Mouse (Mus musculus) hindbrain, embryonic 15.5 days (tissue): Measurements from ENCODE around the gene Nrxn1. TPM values are rescaled to one million over a fixed set of nuclear protein-coding genes. Genes with fewer than 3 reads are reported as not detected.

Experiments
- ATAC-seq: fragments of 200-750 bp; cut with Nextera tagmentation; 2 replicates; pipeline ENCODE4 v1.8.0; 2017; ENCODE audit warnings: low read depth, moderate number of reproducible peaks, moderate TSS enrichment; ENCODE audit not compliant: low FRiP score
- H3K27ac ChIP-seq: fragments of 300-500 bp; sonication (generic); replicated peaks from 2 replicates; pipeline ENCODE4 v1.5.1; 2015; ENCODE audit warnings: mild to moderate bottlenecking, inconsistent platforms
- H3K27me3 ChIP-seq: fragments of 300-500 bp; sonication (generic); 2 replicates; pipeline ENCODE4 v1.6.1; 2015; ENCODE audit warnings: control low read depth, inconsistent platforms
- H3K36me3 ChIP-seq: fragments of 300-500 bp; sonication (generic); 2 replicates; pipeline ENCODE4 v1.6.1; 2015; ENCODE audit warnings: control low read depth, inconsistent platforms
- H3K4me1 ChIP-seq: fragments of 300-500 bp; sonication (generic); replicated peaks from 2 replicates; pipeline ENCODE4 v1.6.1; 2015; ENCODE audit warnings: control low read depth, inconsistent platforms
- H3K4me2 ChIP-seq: fragments of 300-500 bp; sonication (generic); 2 replicates; pipeline ENCODE4 v1.6.1; 2015; ENCODE audit warnings: moderate library complexity, mild to moderate bottlenecking, inconsistent platforms
- H3K4me3 ChIP-seq: fragments of 300-500 bp; sonication (generic); 2 replicates; pipeline ENCODE4 v1.5.1; 2015; ENCODE audit warnings: mild to moderate bottlenecking, inconsistent platforms
- H3K9ac ChIP-seq: fragments of 300-500 bp; sonication (generic); 2 replicates; pipeline ENCODE4 v1.6.1; 2015; ENCODE audit warnings: inconsistent platforms
- H3K9me3 ChIP-seq: fragments of 300-500 bp; sonication (generic); 2 replicates; pipeline ENCODE4 v1.6.1; 2016; ENCODE audit warnings: control low read depth, inconsistent platforms
- WGBS: fragments of 180-500 bp; shearing (Covaris S2); methylation state at CpG from one replicate; pipeline ENCODE4 v1.1.7; 2015; 5-methylcytosine and 5-hydroxymethylcytosine counted together
- polyA plus RNA-seq: library from polyadenylated mRNA; unstranded; fragments of >200 nt; fragmentation: Nextera tagmentation; extraction: Ambion mirVana; gene quantifications from 2 replicates; pipeline ENCODE4 v1.2.1, GENCODE M21; 2015

Nrxn1 gene
- polyA plus RNA-seq, 1 experiment from 2014 or later, result 241 TPM

DNA sequence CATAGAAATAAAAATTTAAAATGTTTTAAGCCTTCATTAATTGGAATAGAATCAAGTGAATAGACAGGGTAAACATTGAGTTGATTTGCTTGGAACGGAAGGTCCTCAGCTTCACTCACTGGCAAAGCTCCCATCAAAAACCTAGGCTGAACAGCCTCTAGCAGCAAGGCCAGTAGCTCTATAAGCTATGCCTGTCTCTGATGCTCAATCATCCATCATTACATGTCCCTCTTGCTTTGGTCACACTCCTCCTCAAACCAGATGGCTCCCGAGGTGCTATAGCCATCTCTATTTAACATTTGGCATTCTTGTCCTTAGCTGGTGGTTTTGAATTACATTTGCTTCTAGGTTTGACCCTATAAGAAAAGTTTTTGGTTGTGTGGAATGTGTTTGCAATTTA is 657.5 kb downstream of the Nrxn1 start:
- no peak overlapping the region for H3K4me3 ChIP-seq
- H3K4me2 ChIP-seq, result no peak overlapping the region
- no peak for ATAC-seq
- no peaks in the 10 kb centered on the region for H3K4me1 ChIP-seq
- H3K27ac ChIP-seq, result no peak overlapping the region
- H3K9me3 ChIP-seq, result no peaks in the 10 kb centered on the region
- H3K36me3 ChIP-seq, result no peaks in the 10 kb centered on the region
- H3K9ac ChIP-seq, result no peak overlapping the region
- H3K27me3 ChIP-seq, result no peaks in the 10 kb centered on the region
- WGBS, result 71% methylated on average over 2 of the region's 2 CpGs

DNA sequence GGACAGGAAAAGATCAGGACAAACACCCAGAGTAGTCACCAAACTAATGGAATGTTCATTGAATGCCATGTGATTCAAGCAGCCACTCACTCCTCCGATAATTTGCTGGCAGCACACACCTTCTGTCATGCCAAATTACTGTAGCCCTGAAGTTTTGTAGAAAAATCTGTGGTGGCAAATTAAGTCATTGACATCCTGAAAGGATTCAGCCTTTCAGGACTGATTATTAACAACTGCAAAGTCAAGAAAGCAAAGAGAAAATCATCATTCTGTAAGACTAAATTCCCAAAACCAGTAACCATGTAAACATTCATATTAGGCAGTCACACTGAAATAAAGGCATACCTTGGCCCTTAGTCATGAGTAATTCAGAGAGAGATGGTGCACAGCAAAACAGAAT is 662.7 kb downstream of the Nrxn1 start:
- Histone ChIP-seq H3K27ac (no peak overlapping the region), H3K4me1 (no peaks in the 10 kb centered on the region), H3K9me3 (no peaks in the 10 kb centered on the region), H3K27me3 (no peaks in the 10 kb centered on the region), H3K36me3 (no peaks in the 10 kb centered on the region), H3K4me3 (no peak overlapping the region), H3K4me2 (no peak overlapping the region), H3K9ac (no peak overlapping the region)
- no peak for ATAC-seq
- 64% methylated on average over 1 of the region's 1 CpGs for WGBS

DNA sequence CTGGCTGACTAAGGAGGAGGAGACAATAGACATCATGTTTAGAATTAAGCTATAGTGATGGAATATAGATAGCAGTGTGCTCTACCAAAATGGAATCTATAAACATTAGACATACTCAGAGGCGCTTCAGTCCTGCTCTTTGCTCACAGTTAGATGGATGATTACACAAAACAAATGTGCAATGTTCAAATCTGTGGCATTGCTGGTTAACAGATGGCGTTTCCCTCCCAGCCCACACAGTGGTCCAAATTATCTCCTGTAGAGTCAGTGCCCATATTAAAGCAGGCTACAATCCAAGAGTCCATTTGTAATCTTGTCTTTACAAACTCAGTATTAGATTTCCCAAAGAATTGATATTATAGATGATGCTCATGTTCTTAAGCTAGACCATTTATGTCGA is 666.9 kb downstream of the Nrxn1 start:
- H3K27me3 ChIP-seq, result no peaks in the 10 kb centered on the region
- H3K4me1 ChIP-seq, result no peaks in the 10 kb centered on the region
- no peak overlapping the region for H3K4me3 ChIP-seq
- WGBS, result 82% methylated on average over 3 of the region's 3 CpGs
- no peak overlapping the region for H3K4me2 ChIP-seq
- no peak overlapping the region for H3K9ac ChIP-seq
- no peaks in the 10 kb centered on the region for H3K36me3 ChIP-seq
- ATAC-seq, result no peak
- no peaks in the 10 kb centered on the region for H3K9me3 ChIP-seq
- no peak overlapping the region for H3K27ac ChIP-seq

DNA sequence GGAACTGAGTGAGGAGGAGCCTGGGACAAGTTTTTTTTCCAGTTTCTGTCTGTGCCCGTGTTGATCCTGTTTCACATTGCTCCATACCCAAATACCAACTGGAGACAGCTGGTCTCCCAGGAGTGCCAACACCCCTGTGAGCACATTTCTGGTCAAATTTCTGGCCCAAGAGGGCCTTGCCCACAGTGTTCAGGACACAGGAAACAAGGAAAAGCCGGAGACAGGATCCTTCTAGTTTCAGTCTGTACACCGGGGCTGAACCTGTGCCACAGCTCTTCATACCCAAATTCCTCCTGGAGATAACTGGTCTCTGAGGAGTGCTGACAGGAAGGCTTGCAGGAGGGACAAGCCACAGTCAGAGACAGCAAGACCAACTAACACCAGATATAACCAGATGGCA is 670.3 kb downstream of the Nrxn1 start:
- Histone ChIP-seq H3K36me3 (no peaks in the 10 kb centered on the region), H3K27ac (no peak overlapping the region), H3K9me3 (no peaks in the 10 kb centered on the region), H3K4me3 (no peak overlapping the region), H3K27me3 (no peaks in the 10 kb centered on the region), H3K4me1 (no peaks in the 10 kb centered on the region), H3K4me2 (no peak overlapping the region), H3K9ac (no peak overlapping the region)
- 87% methylated on average over 3 of the region's 3 CpGs for WGBS
- no peak for ATAC-seq

DNA sequence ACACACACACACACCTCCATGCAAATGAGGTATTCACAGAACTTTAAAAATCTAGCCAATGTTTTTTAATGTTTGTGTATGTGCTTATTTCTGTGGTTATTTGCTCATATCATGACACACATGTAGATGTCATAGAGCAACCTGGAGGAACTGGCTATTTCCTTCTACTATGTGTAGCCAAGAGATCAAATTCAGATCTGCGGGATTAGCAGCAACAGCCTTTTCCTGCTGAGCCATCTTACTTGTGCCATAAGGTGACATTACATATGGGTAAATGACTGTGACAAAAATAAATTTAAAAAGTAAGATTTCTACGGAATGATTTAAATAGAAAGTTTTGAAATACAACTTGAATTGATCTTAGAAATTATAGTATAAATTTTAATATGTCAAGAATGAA is 672.1 kb downstream of the Nrxn1 start:
- no peak overlapping the region for H3K4me3 ChIP-seq
- no peak overlapping the region for H3K4me2 ChIP-seq
- no peak overlapping the region for H3K9ac ChIP-seq
- H3K9me3 ChIP-seq, result no peaks in the 10 kb centered on the region
- no peaks in the 10 kb centered on the region for H3K4me1 ChIP-seq
- no peak for ATAC-seq
- no peaks in the 10 kb centered on the region for H3K36me3 ChIP-seq
- 92% methylated on average over 2 of the region's 2 CpGs for WGBS
- H3K27ac ChIP-seq, result no peak overlapping the region
- no peaks in the 10 kb centered on the region for H3K27me3 ChIP-seq

DNA sequence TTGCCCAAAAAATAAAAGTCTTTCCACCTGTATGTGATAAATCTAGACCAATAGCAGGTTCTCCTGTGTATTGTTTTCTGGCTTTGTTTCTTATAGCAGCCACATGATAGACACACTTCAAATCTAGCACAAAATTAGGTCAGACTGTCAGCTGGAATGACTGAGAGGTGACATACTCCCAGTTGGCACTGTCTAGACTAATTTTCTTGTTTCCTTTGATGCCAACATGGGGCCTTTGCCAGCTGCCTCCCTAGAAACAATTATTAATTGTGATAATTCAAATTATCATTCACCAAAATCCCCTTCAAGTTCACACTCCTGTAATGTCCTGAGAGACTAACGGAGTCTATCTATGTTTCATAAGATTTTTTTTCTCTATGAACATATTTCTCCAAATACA is 673.3 kb downstream of the Nrxn1 start:
- H3K4me3 ChIP-seq, result no peak overlapping the region
- no peak overlapping the region for H3K4me2 ChIP-seq
- WGBS, result 59% methylated on average over 1 of the region's 1 CpGs
- no peaks in the 10 kb centered on the region for H3K9me3 ChIP-seq
- no peaks in the 10 kb centered on the region for H3K4me1 ChIP-seq
- no peaks in the 10 kb centered on the region for H3K36me3 ChIP-seq
- H3K27ac ChIP-seq, result no peak overlapping the region
- no peaks in the 10 kb centered on the region for H3K27me3 ChIP-seq
- ATAC-seq, result no peak; the same call in 1 of the 2 replicates
- no peak overlapping the region for H3K9ac ChIP-seq

DNA sequence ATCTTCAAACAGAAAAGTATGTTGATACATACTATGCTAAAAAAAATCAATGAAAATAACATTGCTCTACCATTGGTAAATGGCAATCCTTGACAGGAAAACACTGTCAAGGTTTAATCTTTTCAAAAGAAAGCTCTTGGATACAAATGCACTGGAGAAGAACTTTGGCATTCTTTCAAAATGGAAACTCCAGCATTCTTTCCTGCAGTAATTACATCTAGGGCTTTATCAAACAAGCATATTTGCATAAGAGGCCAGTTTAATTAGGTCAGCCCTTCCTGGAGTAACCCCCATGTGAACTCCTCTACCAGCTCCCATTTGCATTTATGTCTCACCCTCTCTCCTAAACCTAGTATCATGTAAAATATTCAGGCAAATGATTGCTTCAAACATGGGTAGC is 696.5 kb downstream of the Nrxn1 start:
- Histone ChIP-seq H3K9me3 (no peaks in the 10 kb centered on the region), H3K36me3 (no peaks in the 10 kb centered on the region), H3K4me2 (no peak overlapping the region), H3K4me3 (no peak overlapping the region), H3K4me1 (peaks cover 2% of the 10 kb centered on the region), H3K27me3 (no peaks in the 10 kb centered on the region), H3K9ac (no peak overlapping the region), H3K27ac (no peak overlapping the region)
- ATAC-seq, result no peak

DNA sequence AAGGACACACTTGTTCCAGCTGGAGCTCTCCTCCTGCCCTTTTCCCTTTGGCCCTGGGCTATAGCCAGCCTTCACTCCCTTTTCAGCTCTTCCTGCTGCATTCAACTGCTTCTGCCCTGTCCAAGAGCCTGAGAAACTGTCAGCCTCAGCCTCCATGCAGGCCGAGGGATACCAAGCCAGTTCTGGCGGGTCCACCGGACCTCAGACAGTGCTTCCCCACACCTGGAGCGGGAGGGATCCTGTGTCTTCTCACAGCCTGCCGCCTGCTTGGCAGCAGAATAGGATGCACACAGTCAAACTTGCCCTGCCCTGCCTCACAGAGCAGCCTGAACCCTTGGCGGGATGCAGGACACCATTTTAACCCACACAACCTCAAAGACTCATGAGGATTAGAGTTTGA is 698.3 kb downstream of the Nrxn1 start:
- no peak overlapping the region for H3K27ac ChIP-seq

DNA sequence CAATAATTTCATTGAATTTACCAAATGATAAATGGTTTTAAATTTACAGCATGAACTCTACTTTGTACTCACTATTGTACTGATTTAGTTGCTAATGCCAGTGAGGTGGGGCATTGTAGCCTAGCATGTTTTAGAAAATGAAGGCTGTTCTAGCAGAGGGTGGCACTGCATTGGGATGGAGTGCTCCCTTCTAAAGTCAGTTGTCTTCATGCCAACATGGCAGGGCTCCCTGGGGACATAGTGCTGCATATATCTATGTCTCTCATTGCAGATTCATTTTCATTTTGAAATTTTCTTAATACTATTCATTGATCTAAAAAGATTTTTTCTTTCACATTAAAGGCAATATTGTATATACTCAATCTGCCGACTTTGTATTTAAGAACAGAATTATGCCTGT is 700.1 kb downstream of the Nrxn1 start:
- Histone ChIP-seq H3K9me3 (no peaks in the 10 kb centered on the region), H3K4me1 (peaks cover 15% of the 10 kb centered on the region), H3K36me3 (no peaks in the 10 kb centered on the region), H3K9ac (no peak overlapping the region), H3K27me3 (no peaks in the 10 kb centered on the region), H3K4me3 (no peak overlapping the region), H3K27ac (no peak overlapping the region), H3K4me2 (no peak overlapping the region)
- 98% methylated on average over 1 of the region's 1 CpGs for WGBS
- no peak for ATAC-seq

More for the DNA sequence above, 698.3 kb downstream of the Nrxn1 start:
- Histone ChIP-seq H3K27me3 (no peaks in the 10 kb centered on the region), H3K4me3 (no peak overlapping the region), H3K9me3 (no peaks in the 10 kb centered on the region), H3K36me3 (no peaks in the 10 kb centered on the region), H3K9ac (no peak overlapping the region), H3K4me1 (peaks cover 15% of the 10 kb centered on the region), H3K4me2 (no peak overlapping the region)
- ATAC-seq, result no peak
- WGBS, result 92% methylated on average over 6 of the region's 6 CpGs

DNA sequence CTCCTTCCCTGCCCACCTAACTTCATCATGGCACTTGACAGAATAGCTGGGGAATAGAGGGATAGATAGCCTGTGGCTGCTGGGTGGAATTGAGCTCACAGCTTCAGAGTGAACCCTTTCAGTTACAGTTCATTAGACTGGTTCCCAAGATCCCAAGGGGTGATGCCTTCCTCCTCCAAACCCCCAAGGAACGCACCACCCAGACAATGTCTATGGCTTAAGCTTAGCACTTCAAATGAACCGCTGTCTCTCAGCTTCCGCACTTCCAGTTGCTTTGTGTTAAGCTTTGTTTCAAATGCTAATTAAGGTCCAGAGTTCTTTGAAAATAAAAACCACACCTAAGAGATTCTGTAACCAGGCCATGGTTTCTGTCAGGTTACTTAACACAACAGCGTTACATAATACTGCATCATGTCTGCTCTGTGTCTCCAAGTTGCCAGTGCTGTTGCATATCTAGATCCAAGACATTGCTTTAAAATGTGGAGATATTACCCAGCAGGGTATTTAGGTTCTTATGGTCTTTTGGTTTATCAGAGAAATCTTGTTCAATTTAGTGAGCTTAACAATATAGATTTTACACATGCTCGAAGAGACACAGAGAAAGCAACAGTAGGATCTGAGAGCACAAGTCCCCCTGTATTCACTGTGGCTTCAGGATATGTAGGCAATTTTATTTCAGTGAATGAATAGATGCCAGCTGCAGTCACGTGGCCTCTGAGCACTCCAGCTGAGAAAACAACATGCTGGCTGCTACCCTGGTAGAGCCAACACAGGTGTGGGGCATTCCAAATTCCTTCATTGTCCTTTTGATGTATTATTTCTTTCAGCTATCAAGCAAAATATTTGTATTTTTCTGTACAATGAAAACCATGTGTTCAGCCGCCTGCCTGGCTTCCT is 702.3 kb downstream of the Nrxn1 start:
- Histone ChIP-seq H3K4me1 (peaks cover 15% of the 10 kb centered on the region), H3K4me3 (no peak overlapping the region), H3K9me3 (no peaks in the 10 kb centered on the region), H3K27me3 (no peaks in the 10 kb centered on the region), H3K4me2 (no peak overlapping the region), H3K9ac (no peak overlapping the region), H3K36me3 (no peaks in the 10 kb centered on the region), H3K27ac (peak overlapping the region; percentile 31)
- peak; percentile 51 for ATAC-seq
- WGBS, result 21% methylated on average over 7 of the region's 7 CpGs

DNA sequence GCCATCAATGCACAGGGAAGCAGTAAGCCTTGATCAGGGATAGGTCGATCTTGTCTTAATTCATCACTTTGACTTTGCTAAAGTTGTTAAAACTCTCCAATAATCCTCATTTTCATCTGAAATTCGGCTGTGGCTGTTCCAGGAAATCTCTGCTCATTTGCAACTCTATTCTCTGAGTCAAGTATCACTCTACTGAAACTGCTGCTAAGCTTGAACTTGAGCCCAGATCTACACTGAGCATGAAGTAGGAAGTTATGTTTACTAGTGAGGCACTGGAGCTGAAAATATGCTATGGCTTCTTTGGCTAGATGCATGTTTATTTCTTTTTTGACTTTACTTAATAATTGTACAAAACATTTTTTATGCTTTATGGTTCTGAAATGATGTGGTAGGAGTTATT is 708.0 kb downstream of the Nrxn1 start:
- H3K27ac ChIP-seq, result no peak overlapping the region
- WGBS, result 81% methylated on average over 2 of the region's 2 CpGs
- no peaks in the 10 kb centered on the region for H3K9me3 ChIP-seq
- H3K9ac ChIP-seq, result no peak overlapping the region
- no peak overlapping the region for H3K4me2 ChIP-seq
- no peak overlapping the region for H3K4me3 ChIP-seq
- ATAC-seq, result no peak
- H3K27me3 ChIP-seq, result no peaks in the 10 kb centered on the region
- H3K36me3 ChIP-seq, result no peaks in the 10 kb centered on the region
- peaks cover 8% of the 10 kb centered on the region for H3K4me1 ChIP-seq

DNA sequence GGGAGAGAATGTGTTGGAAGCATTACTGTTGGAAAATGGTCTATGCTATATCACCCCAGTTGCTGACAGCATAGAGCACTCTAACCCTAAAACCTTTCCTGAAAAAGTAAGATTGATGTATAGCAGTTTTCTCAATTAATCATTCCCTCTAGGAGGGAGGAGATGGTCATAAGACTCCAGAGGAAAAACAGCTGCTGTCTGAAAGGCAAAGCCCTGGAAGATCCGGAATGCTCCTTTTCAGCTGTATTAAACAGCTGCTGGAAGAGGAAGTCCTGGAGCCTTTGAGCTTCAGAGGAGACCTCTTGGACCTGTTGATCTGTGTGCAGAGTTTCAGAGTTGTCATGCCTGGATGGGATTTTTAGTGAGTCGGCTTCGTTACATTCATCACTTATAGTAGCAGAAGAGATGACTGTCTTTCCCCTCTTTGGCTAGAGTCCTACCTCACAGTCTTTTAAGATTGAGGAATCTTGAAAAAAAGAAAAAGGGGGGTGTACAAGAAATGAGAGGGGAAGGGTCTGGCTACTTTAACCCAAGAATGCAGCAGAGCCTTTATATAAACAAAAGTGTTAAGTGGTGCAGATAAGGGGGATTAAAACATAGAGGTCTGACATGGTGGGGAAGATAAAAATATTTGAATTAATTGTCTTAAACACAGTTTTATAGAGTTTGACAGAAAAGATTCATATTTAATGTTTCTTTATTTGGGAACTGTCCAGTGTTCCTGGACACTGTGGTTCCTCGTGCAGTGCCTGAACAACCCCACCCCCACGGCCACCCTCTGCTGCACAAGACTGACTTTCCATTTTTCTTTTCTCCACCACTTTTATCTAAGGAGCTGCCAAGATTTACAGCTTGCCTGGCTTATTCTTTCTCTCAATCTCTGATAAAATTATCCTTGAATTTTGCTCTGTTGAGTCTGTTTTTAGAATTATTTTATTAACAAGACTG is 710.1 kb downstream of the Nrxn1 start:
- Histone ChIP-seq H3K27me3 (no peaks in the 10 kb centered on the region), H3K9me3 (no peaks in the 10 kb centered on the region), H3K4me2 (no peak overlapping the region), H3K27ac (0 out of 2 replicates have a peak overlapping the region, but pooled peaks have one; percentile 28), H3K9ac (no peak overlapping the region), H3K36me3 (no peaks in the 10 kb centered on the region), H3K4me3 (no peak overlapping the region), H3K4me1 (peaks cover 8% of the 10 kb centered on the region)
- no peak for ATAC-seq
- 55% methylated on average over 5 of the region's 5 CpGs for WGBS
